Mouse (Mus musculus) CD4-positive, CD25-positive, alpha-beta regulatory T cell, adult 2 months (primary cell): Measurements from ENCODE around the gene Plcl1.

ENCODE experiments used
- DNase-seq: peaks from one replicate; pipeline ENCODE4 v3.0.0-alpha.2; 2012; ENCODE audit warnings: low read depth, low spot score

Plcl1 gene

DNA sequence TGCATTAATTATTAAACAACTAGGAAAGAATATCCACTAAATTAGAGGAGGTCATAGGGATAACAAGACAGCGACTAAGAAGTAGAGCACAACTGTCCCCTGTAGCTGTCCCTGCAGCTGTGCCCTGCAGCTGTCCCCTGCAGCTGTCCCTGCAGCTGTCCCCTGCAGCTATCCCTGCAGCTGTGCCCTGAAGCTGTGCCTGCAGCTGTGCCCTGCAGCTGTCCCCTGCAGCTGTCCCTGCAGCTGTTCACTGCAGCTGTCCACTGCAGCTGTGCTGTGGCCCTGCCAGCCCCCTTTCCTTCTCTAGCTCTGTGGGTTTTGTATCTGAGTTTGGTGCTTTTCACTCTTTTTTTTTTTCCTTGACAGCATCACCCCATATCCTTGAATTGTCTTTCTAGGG, 118.2 kb downstream of the Plcl1 start:
- DNase-seq, result no peak

GRCm38 (mm10) chr1:55525100-55525499, 119.4 kb downstream of the Plcl1 start:
- no peak for DNase-seq

- no peak for DNase-seq
Observed at GRCm38 (mm10) chr1:55525748-55526147, 120.0 kb downstream of the Plcl1 start.

DNA sequence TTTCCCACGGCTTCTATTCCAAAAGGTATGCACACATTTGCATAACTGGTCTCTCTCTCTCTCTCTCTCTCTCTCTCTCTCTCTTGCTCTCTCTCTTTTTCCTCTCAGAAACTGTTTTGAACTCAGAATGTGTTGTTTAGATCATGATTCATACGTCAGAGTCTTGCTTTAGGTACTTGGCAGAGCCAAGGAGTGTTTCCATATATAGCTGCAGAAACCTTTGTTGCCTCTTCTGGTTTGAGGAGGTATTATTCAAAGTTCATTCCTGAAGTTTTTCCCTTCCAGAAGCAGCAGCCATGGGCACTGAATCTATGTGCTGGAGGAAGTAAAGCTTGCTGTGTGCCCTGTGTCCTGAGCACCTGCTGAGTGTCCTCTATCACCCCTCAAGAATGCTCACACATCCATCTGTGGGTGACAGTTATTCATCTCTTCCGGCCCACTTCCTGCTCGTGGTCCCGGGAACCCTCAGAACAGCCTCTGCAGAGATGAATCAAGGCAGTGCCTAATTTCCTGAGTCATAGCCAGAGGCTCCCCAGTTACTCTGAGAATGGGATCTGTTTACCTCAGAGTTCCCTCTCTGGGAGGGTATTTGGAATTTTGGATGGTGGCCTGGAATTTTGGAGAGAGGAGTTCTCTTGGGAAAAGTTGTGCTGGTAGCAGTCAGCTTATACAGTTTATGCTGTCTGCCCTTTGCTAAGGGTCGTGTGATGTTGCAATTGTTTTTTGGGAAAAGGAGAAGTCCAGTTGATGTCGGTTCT, 123.0 kb downstream of the Plcl1 start:
- DNase-seq, result peak; percentile 40

GRCm38 (mm10) chr1:55533823-55534222, 128.1 kb downstream of the Plcl1 start:
- no peak for DNase-seq

GRCm38 (mm10) chr1:55554405-55554804, 148.7 kb downstream of the Plcl1 start:
- DNase-seq, result no peak

DNA sequence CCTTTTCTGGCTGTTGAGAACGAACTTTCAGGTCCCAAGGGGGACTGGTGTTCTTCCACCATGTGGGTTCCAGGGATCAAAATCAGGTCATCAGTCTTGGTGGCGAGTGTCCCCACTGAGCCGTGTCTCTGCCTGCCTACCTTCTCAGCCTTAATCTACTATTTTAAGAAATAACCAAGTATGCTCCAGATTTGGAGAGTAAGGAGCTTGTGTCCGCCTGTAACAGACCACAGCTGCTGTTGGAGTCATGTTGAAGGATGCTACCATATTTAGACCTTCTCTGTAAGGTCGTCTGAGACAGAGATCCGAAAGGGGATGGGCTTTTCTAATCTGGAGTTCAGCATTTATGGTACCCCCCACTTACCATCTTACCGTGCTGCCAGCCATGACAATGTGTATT, 152.2 kb downstream of the Plcl1 start:
- DNase-seq, result no peak

DNA sequence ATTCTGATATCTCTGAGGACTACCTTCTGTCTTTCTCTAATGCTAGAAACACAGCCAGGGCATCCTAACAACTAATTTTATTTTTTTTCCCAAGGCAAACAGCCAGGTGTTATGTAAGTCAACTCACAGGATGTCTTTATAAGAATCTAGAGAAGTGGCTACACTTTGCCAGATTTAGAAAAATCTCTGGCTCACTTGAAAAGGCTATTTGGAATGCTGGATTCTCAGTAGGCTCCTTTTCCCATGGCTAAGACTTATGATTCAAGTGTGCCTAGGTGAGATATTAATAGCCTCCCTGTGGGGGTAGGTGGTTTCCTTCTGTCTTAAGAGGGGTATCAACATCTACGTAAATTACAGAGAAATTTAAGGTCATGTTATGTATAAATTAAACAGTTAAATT, 152.7 kb downstream of the Plcl1 start:
- DNase-seq, result no peak

DNA sequence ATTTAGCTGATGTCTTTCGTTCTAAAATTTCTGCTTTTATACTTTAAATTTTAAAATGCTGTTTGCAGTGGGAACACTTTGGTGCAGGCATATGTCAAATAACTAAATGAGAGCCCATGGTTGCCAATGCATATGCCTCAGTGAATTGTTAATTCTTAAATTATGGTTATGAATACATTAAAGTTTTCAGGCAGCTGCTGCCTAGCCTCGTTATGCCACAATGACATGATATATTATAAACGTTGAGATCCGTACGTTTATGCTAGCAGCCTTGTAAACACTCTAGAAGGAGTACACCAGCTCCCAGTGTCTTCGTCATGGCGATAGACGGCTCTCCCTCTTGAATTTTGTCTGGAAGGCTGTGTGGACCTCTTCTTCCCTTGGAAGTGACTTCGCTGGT, 154.3 kb downstream of the Plcl1 start:
- DNase-seq, result no peak

- no peak for DNase-seq
Observed at GRCm38 (mm10) chr1:55565933-55566332, 160.2 kb downstream of the Plcl1 start.

DNA sequence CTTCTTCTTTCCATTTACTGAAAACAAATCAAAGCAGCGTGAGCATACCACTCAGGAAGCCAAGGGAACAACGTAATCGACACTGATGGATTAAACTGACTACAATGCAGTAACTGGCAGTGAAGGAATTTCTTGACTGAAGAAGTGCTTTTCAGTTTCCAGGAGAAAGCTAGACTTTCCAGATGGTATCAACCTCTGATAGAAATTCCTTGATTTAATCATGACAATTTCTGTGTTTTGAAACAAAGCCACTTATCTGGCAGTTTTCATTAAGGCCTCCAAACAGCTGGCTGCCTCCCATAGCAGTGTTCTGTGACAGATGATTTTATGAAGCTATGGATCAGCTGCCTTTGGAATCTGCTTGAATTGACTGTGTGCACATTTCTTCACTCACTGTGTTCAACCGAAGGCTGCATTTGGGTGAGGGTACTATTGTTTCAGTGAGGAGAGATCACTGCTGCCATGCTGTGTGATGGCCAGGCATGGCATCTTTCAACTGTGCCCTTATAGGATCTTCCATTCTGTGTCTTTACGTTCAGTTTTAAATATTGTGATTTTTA, 162.2 kb downstream of the Plcl1 start:
- DNase-seq, result no peak

DNA sequence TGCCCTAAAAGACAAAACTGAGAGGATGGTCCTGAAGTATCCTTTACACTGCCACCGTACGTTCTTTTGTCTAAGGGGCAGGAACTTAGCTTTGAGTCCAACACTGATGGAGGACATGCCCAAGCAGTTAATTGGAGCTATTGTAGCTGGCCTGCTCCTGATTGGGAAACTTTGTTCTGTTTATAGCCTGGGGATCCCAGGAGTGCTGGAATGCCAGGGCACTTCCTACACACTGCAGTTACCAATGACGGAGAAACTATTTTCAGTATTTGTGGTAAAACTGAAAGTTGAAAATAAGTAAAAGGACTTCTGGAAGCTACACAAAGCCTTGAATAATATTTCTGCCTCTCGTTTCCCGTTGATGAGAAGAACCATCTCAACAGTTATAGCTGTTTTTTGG, 164.5 kb downstream of the Plcl1 start:
- no peak for DNase-seq

DNA sequence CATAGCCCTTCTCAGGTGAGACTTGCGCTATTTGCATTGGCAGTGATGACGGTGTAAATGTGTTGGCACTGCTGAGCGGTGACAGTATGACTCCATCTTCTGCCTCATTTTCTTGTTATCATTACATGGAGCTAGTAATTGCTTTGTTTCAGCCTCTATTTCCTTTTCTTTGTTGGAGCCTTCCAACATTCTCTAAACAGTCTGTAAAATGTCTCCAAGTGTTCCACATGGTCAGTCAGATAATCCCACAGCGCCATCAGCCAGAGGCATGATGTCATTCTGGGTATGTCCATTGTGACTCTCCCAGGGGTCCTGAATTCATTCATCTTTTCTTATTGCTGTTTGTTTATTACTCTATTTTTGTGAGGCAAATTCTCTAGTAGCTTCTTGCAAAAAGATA, 165.7 kb downstream of the Plcl1 start:
- DNase-seq, result no peak

DNA sequence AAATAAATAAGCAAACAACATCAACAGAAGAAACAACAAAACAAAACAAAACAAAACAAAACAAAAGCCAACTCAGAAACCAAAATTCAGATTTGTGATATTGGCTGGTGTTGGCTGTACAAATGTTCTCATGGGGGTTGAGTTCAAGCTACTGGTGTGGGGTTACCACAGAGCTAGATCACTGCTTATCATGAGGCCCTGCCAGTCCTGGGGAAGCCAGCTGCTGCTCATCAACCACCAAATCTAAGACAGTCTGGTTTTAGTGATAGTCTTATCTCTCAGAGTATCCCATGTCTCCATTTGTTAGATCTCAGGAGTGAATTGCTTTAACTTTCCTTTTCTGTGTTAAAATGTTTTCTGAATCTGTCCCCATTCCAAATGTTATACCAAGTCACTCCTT, 166.5 kb downstream of the Plcl1 start:
- no peak for DNase-seq

DNA sequence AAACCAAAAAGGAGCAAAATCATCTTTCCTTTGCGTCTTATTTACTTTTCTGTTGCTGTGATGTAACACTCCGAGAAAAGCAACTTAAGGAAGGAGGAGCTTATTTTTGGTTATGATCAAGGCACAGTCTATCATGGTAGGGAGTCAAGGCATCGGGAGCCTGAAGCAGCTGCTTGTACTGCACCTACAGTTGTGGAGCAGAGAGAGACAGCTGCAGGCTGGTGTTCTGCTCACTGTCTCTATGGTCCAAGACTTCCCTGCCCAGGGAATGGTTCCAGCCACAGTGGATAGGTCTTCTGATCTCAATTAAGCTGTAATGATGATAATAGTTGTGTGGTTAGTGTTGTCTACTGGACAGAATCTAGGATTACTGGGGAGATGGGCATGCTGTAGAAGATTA, 166.9 kb downstream of the Plcl1 start:
- DNase-seq, result no peak

GRCm38 (mm10) chr1:55575916-55576315, 170.2 kb downstream of the Plcl1 start:
- DNase-seq, result no peak

DNA sequence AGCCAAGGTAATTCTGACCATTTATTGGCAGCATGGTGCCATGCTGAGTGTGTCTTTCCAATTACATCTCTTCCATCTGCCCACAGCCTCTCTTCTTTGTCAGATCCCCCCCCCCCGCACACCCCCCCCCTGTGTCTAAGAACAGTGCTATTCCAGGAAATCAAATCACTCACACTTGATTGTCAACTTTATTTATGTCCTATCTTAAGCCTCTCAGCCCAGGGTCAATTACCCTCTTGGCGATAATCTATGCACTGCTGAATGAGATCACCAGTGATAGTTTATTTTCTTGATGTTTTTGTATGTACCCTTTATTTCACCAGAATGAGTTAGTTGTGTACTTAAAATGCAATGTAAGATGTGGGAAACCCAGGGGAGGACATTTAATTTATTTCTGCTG, 176.0 kb downstream of the Plcl1 start:
- no peak for DNase-seq

DNA sequence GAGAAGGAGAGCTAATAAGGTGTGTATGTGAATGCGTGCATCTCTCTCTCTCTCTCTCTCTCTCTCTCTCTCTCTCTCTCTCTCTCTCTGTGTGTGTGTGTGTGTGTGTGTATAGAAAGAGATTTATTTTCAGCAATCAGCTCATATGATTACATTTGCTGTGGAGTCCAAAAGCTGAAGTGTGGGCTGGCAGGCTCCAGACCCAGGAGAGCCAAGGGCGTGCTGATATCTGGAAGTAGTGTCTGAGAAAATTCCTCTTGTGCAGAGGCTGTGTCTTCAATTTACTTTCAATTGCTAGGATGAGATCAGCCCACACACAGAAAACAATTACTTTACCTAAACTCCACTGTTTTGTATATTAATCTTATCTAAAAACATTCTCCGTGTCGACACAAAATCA, 179.7 kb downstream of the Plcl1 start:
- no peak for DNase-seq

- no peak for DNase-seq
Observed at GRCm38 (mm10) chr1:55588090-55588489, 182.4 kb downstream of the Plcl1 start.

GRCm38 (mm10) chr1:55590047-55590446, 184.3 kb downstream of the Plcl1 start:
- DNase-seq, result no peak

GRCm38 (mm10) chr1:55600496-55600895, 194.8 kb downstream of the Plcl1 start:
- DNase-seq, result no peak

DNA sequence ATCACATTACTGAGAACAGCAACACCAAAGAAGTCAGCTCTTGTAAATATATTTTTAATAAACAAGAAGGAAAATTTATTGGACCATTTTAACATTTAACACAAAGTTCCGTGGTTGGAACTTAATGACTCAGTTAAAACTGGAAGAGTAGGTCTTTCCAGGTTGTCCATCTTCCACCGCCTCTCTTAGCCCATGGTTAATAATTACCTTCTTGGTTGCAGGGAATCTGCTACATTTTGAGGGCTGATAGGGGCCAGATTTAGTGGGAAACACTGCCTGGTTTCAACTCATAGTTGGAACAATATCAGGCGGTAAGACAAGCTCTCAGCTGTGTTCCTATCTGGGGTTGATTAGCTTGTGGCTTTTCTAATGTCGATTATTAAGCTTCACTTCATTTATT, 198.9 kb downstream of the Plcl1 start:
- DNase-seq, result no peak

GRCm38 (mm10) chr1:55605450-55605849, 199.7 kb downstream of the Plcl1 start:
- DNase-seq, result no peak

- no peak for DNase-seq
Observed at GRCm38 (mm10) chr1:55605956-55606355, 200.2 kb downstream of the Plcl1 start.
